Mouse (Mus musculus): ENCODE measurements at regions not wholly inside any gene's neighbourhood (a gene's known extent, or its start where the extent isn't known, plus 50 kb on each side); places are given as distances from the start of the nearest gene placed in this dataset.
A peak's percentile ranks its signal among the peaks of the same experiment; 100 is the strongest.
"Not testable (repeated sequence)": the region's sequence is repeated elsewhere in the genome, so short reads cannot be mapped to it uniquely, and the experiment has no call there.

DNA sequence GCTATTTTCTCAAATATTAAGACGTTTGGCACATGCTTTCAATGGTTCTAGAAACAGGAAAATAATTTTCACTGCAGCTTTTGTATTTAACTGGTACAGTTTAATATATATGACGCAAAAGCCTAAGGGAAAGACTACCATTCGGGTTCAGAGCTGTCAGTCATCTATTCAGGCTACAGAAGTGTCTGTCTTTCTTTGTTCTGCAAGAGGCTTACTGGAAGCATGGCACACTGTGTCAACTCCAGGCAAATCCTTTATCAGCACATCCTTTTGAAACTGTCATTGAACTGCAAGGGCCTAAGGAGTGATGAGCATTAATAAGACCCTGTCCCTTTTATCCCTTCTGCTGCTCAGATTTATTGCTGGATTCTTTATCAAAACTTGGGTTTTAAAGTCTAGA, 303.8 kb upstream of the Gm5152 start:
- not testable (repeated sequence) for H3K27me3 ChIP-seq (replicated peaks); H3K36me3 ChIP-seq (replicated peaks); H3K4me2 ChIP-seq; H3K27ac ChIP-seq; H3K4me1 ChIP-seq; H3K4me3 ChIP-seq; H3K9me3 ChIP-seq; H3K9ac ChIP-seq
- 30% methylated on average over 3 of the region's 3 CpGs for WGBS
- ATAC-seq (replicated peaks) = peak; percentile 96

DNA sequence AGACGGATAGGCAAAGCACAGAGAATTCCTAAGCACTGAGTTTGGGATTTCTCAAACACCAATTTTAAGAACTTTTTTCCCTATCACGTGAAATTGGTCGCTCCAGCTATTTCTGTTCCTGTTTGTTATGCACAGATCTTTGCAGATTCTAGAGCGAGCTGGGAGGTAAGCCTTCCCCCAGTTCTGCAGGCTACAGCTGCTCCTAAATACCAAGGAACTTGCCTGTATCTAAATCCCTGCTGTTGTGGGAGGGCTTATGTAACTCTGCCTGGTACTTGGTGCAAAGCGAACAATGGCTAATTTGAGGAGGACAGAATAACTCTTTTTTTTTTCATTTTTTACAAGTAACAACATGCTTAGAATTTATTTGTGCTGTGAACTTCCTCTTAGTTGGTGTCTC, 316.0 kb upstream of the Gm5152 start:
- 43% methylated on average over 5 of the region's 5 CpGs for WGBS
- Histone ChIP-seq H3K4me1 (no peaks in the 10 kb centered on the region), H3K27me3 (replicated peaks) (no peaks in the 10 kb centered on the region), H3K4me2 (no peak overlapping the region), H3K9ac (no peak overlapping the region), H3K36me3 (replicated peaks) (no peaks in the 10 kb centered on the region), H3K27ac (no peak overlapping the region), H3K9me3 (no peaks in the 10 kb centered on the region), H3K4me3 (no peak overlapping the region)
- no peak for ATAC-seq (replicated peaks)

DNA sequence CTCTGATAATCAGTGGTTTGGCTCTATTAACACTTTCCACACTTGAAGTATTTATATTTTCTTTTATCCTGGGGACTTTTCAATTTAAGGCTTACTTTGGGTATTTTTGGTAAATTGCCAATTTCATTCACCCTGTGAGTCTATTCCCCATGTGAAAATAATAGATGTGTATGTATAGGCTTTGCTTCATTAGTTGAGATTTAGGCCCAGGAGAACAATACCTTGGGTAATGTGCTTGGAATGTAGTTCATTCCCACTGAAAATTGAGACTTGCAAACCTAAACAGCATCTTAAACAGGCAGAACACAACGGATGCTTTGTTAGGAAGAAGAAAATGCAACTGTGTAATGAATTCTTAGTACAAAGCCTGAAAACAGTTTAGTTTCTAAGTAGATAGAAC, 346.1 kb upstream of the Gm5152 start:
- WGBS = 17% methylated on average over 1 of the region's 1 CpGs
- no peak overlapping the region for H3K9ac ChIP-seq
- no peak overlapping the region for H3K27ac ChIP-seq
- no peaks in the 10 kb centered on the region for H3K36me3 ChIP-seq (replicated peaks)
- no peak for ATAC-seq (replicated peaks)
- no peak overlapping the region for H3K4me3 ChIP-seq
- H3K4me2 ChIP-seq = no peak overlapping the region
- no peaks in the 10 kb centered on the region for H3K27me3 ChIP-seq (replicated peaks)
- no peaks in the 10 kb centered on the region for H3K9me3 ChIP-seq
- no peaks in the 10 kb centered on the region for H3K4me1 ChIP-seq

DNA sequence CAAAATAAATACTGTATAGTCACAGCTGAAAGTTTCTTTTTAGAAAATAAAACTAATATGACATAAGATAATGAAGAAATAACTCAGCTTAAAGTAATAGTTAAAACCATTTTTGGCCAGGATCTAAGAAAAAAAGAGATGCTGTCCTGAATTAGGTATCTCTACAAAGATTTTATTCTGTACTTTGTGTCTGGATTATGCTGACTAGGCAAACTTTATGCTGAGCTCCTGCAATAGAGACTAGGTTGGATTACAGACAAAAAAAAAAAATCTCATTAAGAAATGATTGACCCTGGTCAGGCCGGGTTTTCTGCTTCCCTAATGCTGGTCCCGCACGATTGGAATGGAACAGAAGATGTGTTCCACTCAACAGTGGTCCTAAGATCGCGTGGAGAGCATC, 346.8 kb upstream of the Gm8871 start:
- no peaks in the 10 kb centered on the region for H3K4me1 ChIP-seq
- no peak overlapping the region for H3K9ac ChIP-seq
- H3K9me3 ChIP-seq = no peaks in the 10 kb centered on the region
- no peak overlapping the region for H3K27ac ChIP-seq
- no peaks in the 10 kb centered on the region for H3K27me3 ChIP-seq (replicated peaks)
- 91% methylated on average over 5 of the region's 5 CpGs for WGBS
- H3K4me2 ChIP-seq = no peak overlapping the region
- H3K36me3 ChIP-seq (replicated peaks) = no peaks in the 10 kb centered on the region
- no peak overlapping the region for H3K4me3 ChIP-seq
- no peak for ATAC-seq (replicated peaks)

DNA sequence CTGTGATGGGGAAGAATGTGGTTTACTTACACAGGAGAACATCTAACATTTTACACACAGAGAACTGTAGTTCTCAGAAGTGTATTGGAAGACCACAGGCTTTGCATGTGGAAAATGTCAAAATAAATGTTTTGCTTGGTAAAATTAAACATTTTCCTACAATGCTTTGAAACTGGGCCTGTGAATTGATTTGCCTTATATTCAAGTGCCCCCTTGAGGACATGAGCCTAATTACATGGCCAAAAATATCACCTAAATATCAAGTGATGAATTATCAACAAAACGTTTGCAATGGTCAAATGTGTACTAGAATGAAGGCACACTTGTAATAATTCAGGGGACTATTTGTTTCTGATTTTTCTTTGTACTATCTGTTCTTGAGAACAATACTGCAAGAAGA, 314.4 kb upstream of the Gm8871 start:
- WGBS = 26% methylated on average over 1 of the region's 1 CpGs
- ATAC-seq (replicated peaks) = no peak; the same call in 1 of the 2 replicates

DNA sequence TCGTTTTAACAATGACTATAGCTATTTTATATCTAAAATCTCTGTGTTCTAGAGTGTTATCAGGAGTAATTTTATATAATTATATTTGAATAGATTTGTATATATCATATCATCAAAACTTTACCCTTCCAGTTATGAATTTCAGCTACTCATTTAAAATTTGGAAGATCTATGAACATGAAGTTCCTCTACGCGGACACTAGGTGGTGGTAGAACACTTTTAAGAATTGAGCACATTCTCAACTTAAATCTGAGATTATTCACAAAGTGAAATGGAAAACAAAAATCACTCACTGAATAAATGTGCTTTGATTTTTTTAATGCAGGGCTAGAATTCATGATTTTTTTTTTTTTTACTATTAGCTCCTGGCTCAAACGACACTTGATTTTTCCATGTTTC, 299.5 kb upstream of the Gm8871 start:
- Histone ChIP-seq H3K36me3 (replicated peaks) (no peaks in the 10 kb centered on the region), H3K4me3 (no peak overlapping the region), H3K27ac (no peak overlapping the region), H3K9ac (no peak overlapping the region), H3K27me3 (replicated peaks) (no peaks in the 10 kb centered on the region), H3K9me3 (no peaks in the 10 kb centered on the region), H3K4me2 (no peak overlapping the region), H3K4me1 (no peaks in the 10 kb centered on the region)
- no peak for ATAC-seq (replicated peaks)
- WGBS = 33% methylated on average over 4 of the region's 4 CpGs

More for the DNA sequence above, 314.4 kb upstream of the Gm8871 start:
- H3K4me2 ChIP-seq = no peak overlapping the region
- no peak overlapping the region for H3K4me3 ChIP-seq
- no peaks in the 10 kb centered on the region for H3K4me1 ChIP-seq
- no peak overlapping the region for H3K9ac ChIP-seq
- no peaks in the 10 kb centered on the region for H3K9me3 ChIP-seq
- no peaks in the 10 kb centered on the region for H3K36me3 ChIP-seq (replicated peaks)
- H3K27me3 ChIP-seq (replicated peaks) = no peaks in the 10 kb centered on the region
- no peak overlapping the region for H3K27ac ChIP-seq

DNA sequence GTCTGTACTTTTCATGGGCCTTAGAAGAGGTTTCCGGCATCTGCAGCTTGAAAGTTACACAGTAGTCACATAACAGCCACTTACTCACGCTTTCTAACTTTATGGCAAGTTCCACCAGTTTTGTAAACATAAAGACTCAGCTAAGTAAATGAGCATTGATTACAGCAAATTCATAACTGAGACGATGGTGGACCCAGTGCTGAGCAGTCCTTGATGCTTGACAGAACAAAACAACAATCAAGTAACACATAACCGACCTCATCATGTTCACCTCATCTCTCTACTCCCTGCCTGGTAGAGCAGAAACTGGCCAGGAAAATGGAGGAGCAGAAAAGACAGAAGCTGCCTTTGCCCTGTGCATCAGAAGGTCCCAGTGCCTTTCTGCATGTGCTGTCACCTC, 284.3 kb upstream of the Gm8871 start:
- no peak overlapping the region for H3K4me3 ChIP-seq
- no peaks in the 10 kb centered on the region for H3K9me3 ChIP-seq
- no peaks in the 10 kb centered on the region for H3K4me1 ChIP-seq
- H3K36me3 ChIP-seq (replicated peaks) = no peaks in the 10 kb centered on the region
- no peak overlapping the region for H3K27ac ChIP-seq
- ATAC-seq (replicated peaks) = no peak
- no peak overlapping the region for H3K9ac ChIP-seq
- no peaks in the 10 kb centered on the region for H3K27me3 ChIP-seq (replicated peaks)
- WGBS = 85% methylated on average over 4 of the region's 4 CpGs
- H3K4me2 ChIP-seq = no peak overlapping the region

DNA sequence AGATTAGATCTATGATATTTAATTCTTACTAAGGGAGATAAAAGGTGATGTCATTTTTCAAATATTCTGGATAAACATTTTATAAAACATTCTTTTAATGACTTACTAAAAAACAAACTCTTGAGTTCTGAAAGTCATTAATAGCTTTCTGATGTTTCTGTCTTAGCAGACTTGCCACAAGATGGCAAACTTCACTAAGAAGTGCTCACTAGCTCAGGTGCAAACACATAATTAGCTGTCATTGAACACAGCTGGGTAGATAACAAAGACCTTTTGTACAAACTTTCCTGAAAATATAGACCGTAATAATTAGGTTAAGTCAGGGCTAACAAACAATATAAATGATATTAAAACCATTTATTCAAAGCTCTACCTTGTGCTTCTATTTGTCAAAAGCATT, 273.4 kb upstream of the Gm8871 start:
- 51% methylated on average over 1 of the region's 1 CpGs for WGBS
- H3K4me1 ChIP-seq = no peaks in the 10 kb centered on the region
- no peaks in the 10 kb centered on the region for H3K36me3 ChIP-seq (replicated peaks)
- no peaks in the 10 kb centered on the region for H3K27me3 ChIP-seq (replicated peaks)
- no peak overlapping the region for H3K4me2 ChIP-seq
- peak; percentile 62; the same call in 1 of the 2 replicates for ATAC-seq (replicated peaks)
- H3K9me3 ChIP-seq = no peaks in the 10 kb centered on the region
- H3K4me3 ChIP-seq = no peak overlapping the region
- no peak overlapping the region for H3K9ac ChIP-seq
- H3K27ac ChIP-seq = no peak overlapping the region

DNA sequence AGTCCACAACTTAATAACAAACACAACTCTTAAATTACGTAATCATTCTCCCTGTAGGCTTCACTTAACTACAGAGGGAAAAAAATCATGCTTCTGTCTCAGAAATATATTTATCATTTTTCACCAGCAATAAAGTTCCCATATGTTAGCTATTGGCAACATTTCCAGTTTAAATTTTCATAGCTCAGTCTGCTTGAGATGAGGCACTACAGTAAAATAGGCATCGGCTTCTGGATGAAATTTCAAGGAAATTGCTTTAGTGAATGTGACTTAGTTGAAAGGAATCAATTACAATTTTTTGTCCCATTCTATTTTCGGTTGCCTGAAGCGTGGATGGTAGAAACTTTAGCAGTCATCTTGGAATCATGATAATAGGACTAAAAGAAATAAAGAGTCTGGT, 262.1 kb upstream of the Gm8871 start:
- H3K27ac ChIP-seq = no peak overlapping the region
- no peak overlapping the region for H3K4me3 ChIP-seq
- H3K36me3 ChIP-seq (replicated peaks) = no peaks in the 10 kb centered on the region
- 84% methylated on average over 4 of the region's 4 CpGs for WGBS
- H3K4me1 ChIP-seq = no peaks in the 10 kb centered on the region
- H3K4me2 ChIP-seq = no peak overlapping the region
- no peak overlapping the region for H3K9ac ChIP-seq
- H3K27me3 ChIP-seq (replicated peaks) = no peaks in the 10 kb centered on the region
- no peak for ATAC-seq (replicated peaks)
- no peaks in the 10 kb centered on the region for H3K9me3 ChIP-seq

DNA sequence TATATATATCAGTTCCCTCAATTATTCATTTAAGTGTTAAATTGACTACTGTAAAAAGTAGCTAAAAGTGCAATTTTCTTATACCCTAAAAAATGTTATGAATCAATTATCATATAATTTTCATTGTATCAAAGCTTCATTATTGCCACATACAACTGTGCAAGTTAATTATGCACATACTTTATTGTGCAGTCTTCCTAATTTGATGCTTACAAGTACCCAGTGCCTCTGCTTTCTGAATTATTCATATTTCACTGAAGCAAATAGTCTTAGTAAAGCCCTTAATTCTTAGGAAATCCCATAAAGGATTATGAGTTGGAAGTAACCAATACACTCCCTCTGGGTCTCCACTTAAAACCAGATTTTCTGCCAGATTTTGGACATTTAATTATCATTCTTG, 220.5 kb upstream of the Gm8871 start:
- Histone ChIP-seq H3K4me1 (no peaks in the 10 kb centered on the region), H3K9me3 (no peaks in the 10 kb centered on the region), H3K9ac (no peak overlapping the region), H3K4me2 (no peak overlapping the region), H3K27ac (no peak overlapping the region), H3K36me3 (replicated peaks) (no peaks in the 10 kb centered on the region), H3K27me3 (replicated peaks) (no peaks in the 10 kb centered on the region), H3K4me3 (no peak overlapping the region)
- no peak; the same call in 1 of the 2 replicates for ATAC-seq (replicated peaks)

DNA sequence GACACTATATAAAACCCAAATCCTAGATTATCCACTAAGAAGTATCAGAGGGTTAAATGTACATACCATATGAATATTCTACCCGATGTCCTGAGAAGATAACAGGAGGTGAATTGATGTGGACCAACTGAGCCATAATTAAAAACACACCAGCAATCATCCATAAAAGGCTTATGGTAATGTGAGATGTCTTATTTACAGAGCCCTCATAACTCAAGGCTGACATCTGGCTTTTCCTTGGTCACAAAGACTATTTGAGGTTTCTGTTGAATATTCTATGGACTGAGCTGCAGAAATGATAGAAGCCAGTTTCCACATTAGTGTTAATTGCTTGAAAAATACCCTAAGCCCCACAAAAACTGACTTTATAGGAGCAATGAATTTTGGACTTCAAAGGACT, 198.1 kb upstream of the Gm8871 start:
- 79% methylated on average over 1 of the region's 1 CpGs for WGBS
- Histone ChIP-seq H3K4me3 (no peak overlapping the region), H3K27me3 (replicated peaks) (no peaks in the 10 kb centered on the region), H3K36me3 (replicated peaks) (no peaks in the 10 kb centered on the region), H3K27ac (no peak overlapping the region), H3K9ac (no peak overlapping the region), H3K4me2 (no peak overlapping the region), H3K9me3 (no peaks in the 10 kb centered on the region), H3K4me1 (no peaks in the 10 kb centered on the region)
- no peak for ATAC-seq (replicated peaks)

DNA sequence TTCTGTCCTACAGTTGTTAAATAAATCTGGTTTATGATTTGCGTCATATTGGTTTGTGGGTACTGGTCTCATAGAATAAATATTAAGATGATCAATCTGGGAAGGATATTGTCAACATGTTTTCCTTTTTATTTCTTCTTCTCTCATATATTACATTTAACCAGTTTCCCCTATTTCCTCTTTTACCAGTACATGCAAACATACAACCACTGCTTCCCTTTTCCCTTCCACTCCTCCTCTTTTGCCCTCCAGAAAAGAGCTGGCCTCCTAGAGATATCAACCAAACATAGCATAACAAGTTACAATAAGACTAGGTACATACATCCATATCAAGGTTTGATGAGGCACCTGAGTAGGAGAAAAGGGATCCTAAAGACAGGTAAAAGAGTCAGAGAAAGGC, 180.1 kb upstream of the Gm8871 start:
- no peak overlapping the region for H3K4me3 ChIP-seq
- H3K27ac ChIP-seq = no peak overlapping the region
- H3K4me2 ChIP-seq = no peak overlapping the region
- no peaks in the 10 kb centered on the region for H3K4me1 ChIP-seq
- no peak for ATAC-seq (replicated peaks)
- H3K36me3 ChIP-seq (replicated peaks) = no peaks in the 10 kb centered on the region
- H3K27me3 ChIP-seq (replicated peaks) = no peaks in the 10 kb centered on the region
- H3K9me3 ChIP-seq = no peaks in the 10 kb centered on the region
- H3K9ac ChIP-seq = no peak overlapping the region
- 97% methylated on average over 1 of the region's 1 CpGs for WGBS

Data from midbrain, embryonic 15.5 days (tissue).